Mouse (Mus musculus) thymus, adult 2 months (tissue): ENCODE data around the gene Fcrl5.

Experiments used
- CTCF ChIP-seq: fragments of 200-500 bp; IDR thresholded peaks from 2 replicates; pipeline ENCODE4 v1.5.1; 2012; ENCODE audit warnings: mild to moderate bottlenecking, control low read depth, low read length, moderate library complexity, borderline replicate concordance; ENCODE audit not compliant: control insufficient read depth, poor library complexity, insufficient read depth; ENCODE audit errors: extremely low read depth
- POLR2A ChIP-seq: fragments of 200-500 bp; IDR thresholded peaks from 2 replicates; pipeline ENCODE4 v1.6.1; 2012; ENCODE audit warnings: mild to moderate bottlenecking, low read length, control low read depth, moderate library complexity; ENCODE audit not compliant: control insufficient read depth, poor library complexity, insufficient read depth; ENCODE audit errors: extremely low read depth

- TF ChIP-seq CTCF (no peak), POLR2A (no peak)
These were observed 69.3 kb downstream of the Fcrl5 start for GRCm38 (mm10) chr3:87504749-87505425.
